Mouse (Mus musculus) intestine, embryonic 14.5 days (tissue): ENCODE results near the gene Il6st. TPM values are rescaled to one million over a fixed set of nuclear protein-coding genes. Genes with fewer than 3 reads are reported as not detected.

ENCODE experiments used
- ATAC-seq: fragments of 200-750 bp; cut with Nextera tagmentation; replicated peaks from 2 replicates; pipeline ENCODE4 v1.8.0; 2017; ENCODE audit warnings: low read depth, moderate number of reproducible peaks, moderate TSS enrichment, moderate library complexity; ENCODE audit not compliant: low FRiP score, low TSS enrichment
- DNase-seq: peaks from one replicate; pipeline ENCODE4 v3.0.0-alpha.2; 2018; ENCODE audit warnings: low spot score
- H3K27ac ChIP-seq: fragments of 300-500 bp; sonication (generic); 2 replicates; pipeline ENCODE4 v1.5.1; 2014; ENCODE audit warnings: low read depth, mild to moderate bottlenecking, control low read depth
- H3K27me3 ChIP-seq: fragments of 300-500 bp; sonication (generic); replicated peaks from 2 replicates; pipeline ENCODE4 v1.6.1; 2014; ENCODE audit warnings: low read length, control low read depth; ENCODE audit not compliant: control insufficient read depth, insufficient read depth
- H3K36me3 ChIP-seq: fragments of 300-500 bp; sonication (generic); 2 replicates; pipeline ENCODE4 v1.6.1; 2014; ENCODE audit warnings: low read length, control low read depth; ENCODE audit not compliant: control insufficient read depth, insufficient read depth
- H3K4me1 ChIP-seq: fragments of 300-500 bp; sonication (generic); replicated peaks from 2 replicates; pipeline ENCODE4 v1.6.1; 2014; ENCODE audit warnings: low read length, control low read depth, mixed read lengths; ENCODE audit not compliant: control insufficient read depth, insufficient read depth
- H3K4me2 ChIP-seq: fragments of 300-500 bp; sonication (generic); 2 replicates; pipeline ENCODE4 v1.6.1; 2014; ENCODE audit warnings: low read length
- H3K4me3 ChIP-seq: fragments of 300-500 bp; sonication (generic); 2 replicates; pipeline ENCODE4 v1.5.1; 2014; ENCODE audit warnings: low read depth, low read length, control low read depth, mixed read lengths
- H3K9ac ChIP-seq: fragments of 300-500 bp; sonication (generic); 2 replicates; pipeline ENCODE4 v1.6.1; 2014; ENCODE audit warnings: mild to moderate bottlenecking, low read length
- H3K9me3 ChIP-seq: fragments of 300-500 bp; sonication (generic); 2 replicates; pipeline ENCODE4 v1.6.1; 2016; ENCODE audit warnings: low read length, control low read depth; ENCODE audit not compliant: control insufficient read depth
- WGBS: fragments of 180-500 bp; shearing (Covaris S2); extraction: QIAGEN DNeasy Blood & Tissue Kit; methylation state at CpG from one replicate; pipeline ENCODE4 v1.1.7; 2014; 5-methylcytosine and 5-hydroxymethylcytosine counted together
- polyA plus RNA-seq: library from polyadenylated mRNA; unstranded; fragments of >200 nt; fragmentation: Nextera tagmentation; extraction: Ambion mirVana; gene quantifications from 2 replicates; pipeline ENCODE4 v1.2.1, GENCODE M21; 2014

Il6st gene
- polyA plus RNA-seq, 1 experiment from 2014 or later, result 46.5 TPM

- H3K9me3 ChIP-seq, result no peaks in the 10 kb centered on the region
- WGBS, result 90% methylated on average over 11 of the region's 11 CpGs
- peaks cover 6% of the 10 kb centered on the region; the same call in 1 of the 2 replicates for H3K4me1 ChIP-seq
- no peaks in the 10 kb centered on the region for H3K27me3 ChIP-seq
- no peaks in the 10 kb centered on the region for H3K36me3 ChIP-seq
- no peak overlapping the region for H3K4me2 ChIP-seq
- no peak overlapping the region for H3K9ac ChIP-seq
- no peak overlapping the region for H3K27ac ChIP-seq
- DNase-seq (no peak), ATAC-seq (no peak)
- H3K4me3 ChIP-seq, result no peak overlapping the region
Observed at GRCm38 (mm10) chr13:112458435-112459018, 5.3 kb upstream of the Il6st start.

- ATAC-seq, result no peak
- no peak overlapping the region for H3K4me3 ChIP-seq
- 78% methylated on average over 6 of the region's 6 CpGs for WGBS
Observed at GRCm38 (mm10) chr13:112459956-112460355, 3.9 kb upstream of the Il6st start.

GRCm38 (mm10) chr13:112462411-112462987 is 1.4 kb upstream of the Il6st start:
- no peak for DNase-seq
- Histone ChIP-seq H3K4me2 (no peak overlapping the region), H3K9ac (no peak overlapping the region), H3K9me3 (no peaks in the 10 kb centered on the region), H3K27ac (no peak overlapping the region), H3K4me1 (peaks cover 21% of the 10 kb centered on the region), H3K27me3 (no peaks in the 10 kb centered on the region), H3K4me3 (no peak overlapping the region), H3K36me3 (no peaks in the 10 kb centered on the region)
- ATAC-seq, result no peak
- WGBS, result 66% methylated on average over 6 of the region's 6 CpGs

More at GRCm38 (mm10) chr13:112459956-112460355, 3.9 kb upstream of the Il6st start:
- Histone ChIP-seq H3K4me1 (peaks cover 6% of the 10 kb centered on the region; the same call in 1 of the 2 replicates), H3K9me3 (no peaks in the 10 kb centered on the region), H3K27ac (no peak overlapping the region), H3K4me2 (no peak overlapping the region), H3K36me3 (no peaks in the 10 kb centered on the region), H3K9ac (no peak overlapping the region), H3K27me3 (no peaks in the 10 kb centered on the region)
- DNase-seq, result no peak

DNA sequence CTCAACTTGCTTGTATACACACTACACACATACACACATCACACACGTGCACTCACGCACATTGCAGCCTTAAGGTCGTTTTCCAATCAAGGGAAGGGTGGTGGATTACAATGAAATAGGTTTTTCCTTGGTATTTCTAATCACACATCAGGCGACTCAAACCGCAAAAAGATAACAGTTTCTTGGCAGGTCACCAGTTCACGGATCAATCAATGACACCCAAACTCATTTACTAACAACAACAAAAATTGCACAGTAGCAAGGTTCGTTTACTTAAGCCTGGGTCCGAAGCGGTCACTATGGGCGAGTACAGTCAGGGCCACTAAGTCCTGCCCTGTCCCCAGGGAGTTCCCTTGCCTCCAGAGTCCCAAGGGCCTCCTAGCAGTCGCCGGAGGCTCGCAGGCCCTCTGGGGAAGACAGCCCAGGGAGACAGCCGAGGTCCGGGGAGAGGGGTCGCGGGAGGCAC is 500 bp upstream of the Il6st start:
- no peaks in the 10 kb centered on the region for H3K36me3 ChIP-seq
- H3K4me1 ChIP-seq, result peaks cover 21% of the 10 kb centered on the region
- DNase-seq (no peak), ATAC-seq (peak; percentile 82)
- WGBS, result 4% methylated on average over 17 of the region's 17 CpGs
- H3K4me2 ChIP-seq, result peak overlapping the region; percentile 78
- peak overlapping the region; percentile 90 for H3K4me3 ChIP-seq
- H3K27me3 ChIP-seq, result no peaks in the 10 kb centered on the region
- no peaks in the 10 kb centered on the region for H3K9me3 ChIP-seq
- H3K27ac ChIP-seq, result peak overlapping the region; percentile 90
- peak overlapping the region; percentile 94 for H3K9ac ChIP-seq

DNA sequence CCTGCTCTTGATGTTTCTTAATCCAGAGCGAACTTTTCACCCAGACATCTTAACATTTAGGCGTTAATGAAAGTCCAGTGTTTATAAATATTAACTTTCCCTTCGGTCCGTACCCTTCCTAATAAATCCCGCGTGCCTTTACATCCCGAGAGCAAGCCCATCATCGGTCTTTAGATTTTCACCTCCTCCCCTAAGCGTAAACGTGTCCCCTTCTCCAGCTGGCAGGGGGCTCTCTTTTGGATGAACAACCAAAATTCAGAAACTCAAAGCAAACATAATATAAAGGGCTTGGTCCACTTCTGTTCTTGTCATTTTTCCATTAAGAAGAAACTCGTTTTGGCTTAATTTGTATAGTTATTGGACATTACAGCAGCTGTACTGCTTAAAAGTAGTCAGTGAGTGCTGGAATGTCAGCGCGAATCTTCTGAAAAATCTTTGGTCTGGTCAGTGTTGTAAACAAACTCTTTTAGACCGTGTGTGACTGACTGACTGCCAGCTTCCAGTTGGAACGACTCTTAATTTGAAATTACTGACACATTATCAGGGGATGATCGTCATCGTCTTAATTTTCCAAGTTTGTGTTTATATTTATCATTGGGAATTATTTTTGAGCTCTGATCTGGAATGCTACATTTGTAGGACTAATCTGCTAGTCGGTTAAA is 887 bp downstream of the Il6st start:
- Histone ChIP-seq H3K27ac (peak overlapping the region; percentile 90), H3K4me3 (peak overlapping the region; percentile 90), H3K4me2 (peak overlapping the region; percentile 78), H3K27me3 (no peaks in the 10 kb centered on the region), H3K9ac (peak overlapping the region; percentile 94), H3K9me3 (no peaks in the 10 kb centered on the region), H3K36me3 (no peaks in the 10 kb centered on the region), H3K4me1 (peaks cover 21% of the 10 kb centered on the region)
- WGBS, result 2% methylated on average over 18 of the region's 18 CpGs
- ATAC-seq (no peak), DNase-seq (peak; percentile 60)

DNA sequence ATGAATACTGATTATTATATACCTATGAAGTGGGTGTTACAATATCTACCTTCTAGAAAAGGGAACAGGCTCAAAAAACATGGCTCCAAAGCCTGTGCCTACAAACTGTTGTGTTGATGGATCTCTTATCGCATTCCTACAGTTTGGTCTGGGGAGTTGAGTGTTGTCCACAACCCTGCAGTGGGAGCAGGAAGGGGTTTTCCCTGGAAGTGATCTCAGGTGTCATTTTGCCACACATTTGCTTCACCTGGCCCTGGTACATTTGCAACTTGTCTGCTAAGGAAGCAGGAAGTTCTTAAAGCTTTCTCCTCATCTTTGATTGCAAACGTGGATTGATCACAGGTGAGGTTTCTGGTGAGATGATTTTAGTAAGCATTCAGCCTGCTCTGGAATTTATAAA is 1.7 kb downstream of the Il6st start:
- no peak for ATAC-seq
- peak overlapping the region; percentile 78 for H3K4me2 ChIP-seq
- WGBS, result 42% methylated on average over 2 of the region's 2 CpGs
- H3K9ac ChIP-seq, result no peak overlapping the region
- H3K4me1 ChIP-seq, result peaks cover 21% of the 10 kb centered on the region
- no peaks in the 10 kb centered on the region for H3K27me3 ChIP-seq
- peak overlapping the region; percentile 90 for H3K4me3 ChIP-seq
- H3K27ac ChIP-seq, result no peak overlapping the region; the same call in 1 of the 2 replicates
- no peaks in the 10 kb centered on the region for H3K36me3 ChIP-seq
- no peak for DNase-seq
- no peaks in the 10 kb centered on the region for H3K9me3 ChIP-seq

- Histone ChIP-seq H3K27me3 (no peaks in the 10 kb centered on the region), H3K9me3 (no peaks in the 10 kb centered on the region), H3K9ac (no peak overlapping the region), H3K4me3 (peak overlapping the region; percentile 90; the same call in 1 of the 2 replicates), H3K4me2 (peak overlapping the region; percentile 78), H3K4me1 (peaks cover 21% of the 10 kb centered on the region), H3K36me3 (no peaks in the 10 kb centered on the region), H3K27ac (peak overlapping the region; percentile 29; the same call in 1 of the 2 replicates)
- 69% methylated on average over 19 of the region's 19 CpGs for WGBS
- no peak for DNase-seq
- no peak for ATAC-seq
Observed at GRCm38 (mm10) chr13:112466136-112466945, 2.5 kb downstream of the Il6st start.

DNA sequence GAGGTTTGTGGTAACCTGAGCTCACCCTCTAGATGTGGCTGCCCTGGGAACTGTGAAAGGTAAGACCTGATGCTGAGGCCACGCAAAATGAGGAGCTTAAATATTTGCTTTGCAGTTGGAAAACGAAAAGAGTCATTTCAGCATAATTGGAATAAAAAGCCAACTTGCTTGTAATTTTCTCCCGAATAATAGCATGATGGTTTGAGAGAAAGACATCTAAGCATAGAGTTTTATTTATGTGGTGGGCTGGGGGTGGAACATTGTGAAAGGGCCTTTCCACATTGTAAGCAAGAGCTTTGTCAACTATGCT is 3.0 kb downstream of the Il6st start:
- peaks cover 21% of the 10 kb centered on the region for H3K4me1 ChIP-seq
- WGBS, result 82% methylated on average over 3 of the region's 3 CpGs
- ATAC-seq (no peak), DNase-seq (no peak)
- H3K4me3 ChIP-seq, result no peak overlapping the region
- no peaks in the 10 kb centered on the region for H3K9me3 ChIP-seq
- no peaks in the 10 kb centered on the region for H3K27me3 ChIP-seq
- H3K4me2 ChIP-seq, result no peak overlapping the region
- H3K9ac ChIP-seq, result no peak overlapping the region
- 0 out of 2 replicates have a peak overlapping the region, but pooled peaks have one; percentile 29 for H3K27ac ChIP-seq
- H3K36me3 ChIP-seq, result no peaks in the 10 kb centered on the region
